Mouse (Mus musculus) forebrain, embryonic 13.5 days (tissue): ENCODE data around the gene Noct. TPM values are rescaled to one million over a fixed set of nuclear protein-coding genes. Genes with fewer than 3 reads are reported as not detected.

Experiments
- ATAC-seq: fragments of 200-750 bp; cut with Nextera tagmentation; 2 replicates; pipeline ENCODE4 v1.8.0; 2017
- H3K27ac ChIP-seq: fragments of 300-500 bp; sonication (generic); 2 replicates; pipeline ENCODE4 v1.5.1; 2015; ENCODE audit warnings: inconsistent platforms, mild to moderate bottlenecking, moderate library complexity
- H3K27me3 ChIP-seq: fragments of 300-500 bp; sonication (generic); 2 replicates; pipeline ENCODE4 v1.6.1; 2015; ENCODE audit warnings: mild to moderate bottlenecking, inconsistent platforms
- H3K36me3 ChIP-seq: fragments of 300-500 bp; sonication (generic); 2 replicates; pipeline ENCODE4 v1.6.1; 2015; ENCODE audit warnings: mild to moderate bottlenecking, inconsistent platforms; ENCODE audit not compliant: poor library complexity, severe bottlenecking
- H3K4me1 ChIP-seq: fragments of 300-500 bp; sonication (generic); 2 replicates; pipeline ENCODE4 v1.6.1; 2015; ENCODE audit warnings: inconsistent platforms
- H3K4me2 ChIP-seq: fragments of 300-500 bp; sonication (generic); 2 replicates; pipeline ENCODE4 v1.6.1; 2015; ENCODE audit warnings: inconsistent platforms, mild to moderate bottlenecking, moderate library complexity
- H3K4me3 ChIP-seq: fragments of 300-500 bp; sonication (generic); 2 replicates; pipeline ENCODE4 v1.5.1; 2015; ENCODE audit warnings: mild to moderate bottlenecking, inconsistent platforms
- H3K9ac ChIP-seq: fragments of 300-500 bp; sonication (generic); 2 replicates; pipeline ENCODE4 v1.6.1; 2015; ENCODE audit warnings: mild to moderate bottlenecking, inconsistent platforms
- H3K9me3 ChIP-seq: fragments of 300-500 bp; sonication (generic); replicated peaks from 2 replicates; pipeline ENCODE4 v1.6.1; 2016; ENCODE audit warnings: inconsistent platforms
- WGBS: fragments of 180-500 bp; shearing (Covaris S2); methylation state at CpG from one replicate; pipeline ENCODE4 v1.1.7; 2015; 5-methylcytosine and 5-hydroxymethylcytosine counted together
- polyA plus RNA-seq: library from polyadenylated mRNA; unstranded; fragments of >200 nt; fragmentation: Nextera tagmentation; extraction: Ambion mirVana; gene quantifications from 2 replicates; pipeline ENCODE4 v1.2.1, GENCODE M21; 2015

Gene Noct
- polyA plus RNA-seq, 1 experiment from 2014 or later = 13.4 TPM

GRCm38 (mm10) chr3:51256450-51256849 lies 32.2 kb downstream of the Noct start:
- 90% methylated on average over 12 of the region's 12 CpGs for WGBS
- no peaks in the 10 kb centered on the region for H3K4me1 ChIP-seq
- no peaks in the 10 kb centered on the region for H3K9me3 ChIP-seq
- H3K9ac ChIP-seq = no peak overlapping the region
- no peak overlapping the region for H3K27ac ChIP-seq
- no peak for ATAC-seq
- no peaks in the 10 kb centered on the region for H3K27me3 ChIP-seq
- H3K4me2 ChIP-seq = no peak overlapping the region
- H3K36me3 ChIP-seq = peaks cover 90% of the 10 kb centered on the region
- no peak overlapping the region for H3K4me3 ChIP-seq

- H3K4me3 ChIP-seq = no peak overlapping the region
- no peak for ATAC-seq
- no peak overlapping the region for H3K9ac ChIP-seq
- no peak overlapping the region for H3K27ac ChIP-seq
- no peaks in the 10 kb centered on the region for H3K9me3 ChIP-seq
- peaks cover 91% of the 10 kb centered on the region for H3K36me3 ChIP-seq
- H3K27me3 ChIP-seq = no peaks in the 10 kb centered on the region
- H3K4me1 ChIP-seq = no peaks in the 10 kb centered on the region
- 93% methylated on average over 5 of the region's 5 CpGs for WGBS
- H3K4me2 ChIP-seq = no peak overlapping the region
These were observed 33.8 kb downstream of the Noct start for GRCm38 (mm10) chr3:51258070-51258469.

GRCm38 (mm10) chr3:51262942-51263341 lies 38.7 kb downstream of the Noct start:
- no peak for ATAC-seq
- Histone ChIP-seq H3K4me2 (no peak overlapping the region), H3K4me1 (no peaks in the 10 kb centered on the region), H3K27ac (no peak overlapping the region), H3K9me3 (no peaks in the 10 kb centered on the region), H3K4me3 (no peak overlapping the region), H3K27me3 (no peaks in the 10 kb centered on the region), H3K9ac (no peak overlapping the region), H3K36me3 (peaks cover 75% of the 10 kb centered on the region)
- WGBS = 89% methylated on average over 7 of the region's 8 CpGs

- Histone ChIP-seq H3K4me3 (no peak overlapping the region), H3K27me3 (no peaks in the 10 kb centered on the region), H3K4me2 (no peak overlapping the region), H3K4me1 (0 out of 2 replicates have a peak, but pooled peaks cover 5% of the 10 kb centered on the region), H3K36me3 (peaks cover 24% of the 10 kb centered on the region), H3K9ac (no peak overlapping the region), H3K27ac (no peak overlapping the region), H3K9me3 (no peaks in the 10 kb centered on the region)
- WGBS = 91% methylated on average over 12 of the region's 12 CpGs
- ATAC-seq = no peak
These were observed 44.2 kb downstream of the Noct start for GRCm38 (mm10) chr3:51268434-51268833.

- H3K36me3 ChIP-seq = peaks cover 7% of the 10 kb centered on the region
- H3K9me3 ChIP-seq = no peaks in the 10 kb centered on the region
- no peak for ATAC-seq
- WGBS = 86% methylated on average over 12 of the region's 12 CpGs
- no peak overlapping the region for H3K4me2 ChIP-seq
- no peaks in the 10 kb centered on the region for H3K27me3 ChIP-seq
- H3K9ac ChIP-seq = no peak overlapping the region
- no peak overlapping the region for H3K4me3 ChIP-seq
- H3K4me1 ChIP-seq = peaks cover 11% of the 10 kb centered on the region
- no peak overlapping the region for H3K27ac ChIP-seq
These were observed 46.0 kb downstream of the Noct start for GRCm38 (mm10) chr3:51270069-51270817.

GRCm38 (mm10) chr3:51275956-51276398 lies 51.7 kb downstream of the Noct start:
- WGBS = under 1% methylated on average over 21 of the region's 33 CpGs
- ATAC-seq = peak; percentile 99
- Histone ChIP-seq H3K4me3 (peak overlapping the region; percentile 97), H3K4me2 (peak overlapping the region; percentile 81), H3K4me1 (peaks cover 23% of the 10 kb centered on the region), H3K27ac (peak overlapping the region; percentile 92), H3K36me3 (no peaks in the 10 kb centered on the region), H3K9ac (peak overlapping the region; percentile 91), H3K27me3 (no peaks in the 10 kb centered on the region), H3K9me3 (no peaks in the 10 kb centered on the region)

GRCm38 (mm10) chr3:51276421-51277111 lies 52.3 kb downstream of the Noct start:
- peaks cover 23% of the 10 kb centered on the region for H3K4me1 ChIP-seq
- peak overlapping the region; percentile 81 for H3K4me2 ChIP-seq
- H3K36me3 ChIP-seq = no peaks in the 10 kb centered on the region
- H3K4me3 ChIP-seq = peak overlapping the region; percentile 97
- H3K9me3 ChIP-seq = no peaks in the 10 kb centered on the region
- H3K27me3 ChIP-seq = no peaks in the 10 kb centered on the region
- 1% methylated on average over 73 of the region's 93 CpGs for WGBS
- peak; percentile 25 for ATAC-seq
- H3K27ac ChIP-seq = peak overlapping the region; percentile 92
- H3K9ac ChIP-seq = peak overlapping the region; percentile 91

GRCm38 (mm10) chr3:51277201-51278150 lies 53.2 kb downstream of the Noct start:
- peak overlapping the region; percentile 81 for H3K4me2 ChIP-seq
- no peaks in the 10 kb centered on the region for H3K9me3 ChIP-seq
- H3K4me1 ChIP-seq = peaks cover 23% of the 10 kb centered on the region
- peak overlapping the region; percentile 91 for H3K9ac ChIP-seq
- WGBS = under 1% methylated on average over 72 of the region's 75 CpGs
- peak overlapping the region; percentile 92 for H3K27ac ChIP-seq
- no peaks in the 10 kb centered on the region for H3K27me3 ChIP-seq
- peak overlapping the region; percentile 97 for H3K4me3 ChIP-seq
- peak; percentile 62 for ATAC-seq
- no peaks in the 10 kb centered on the region for H3K36me3 ChIP-seq

GRCm38 (mm10) chr3:51278433-51278832 lies 54.2 kb downstream of the Noct start:
- no peak for ATAC-seq
- H3K4me1 ChIP-seq = peaks cover 23% of the 10 kb centered on the region
- H3K9ac ChIP-seq = no peak overlapping the region
- whole genome bisulfite sequencing = 79% methylated on average over 4 of the region's 4 CpGs
- no peak overlapping the region for H3K27ac ChIP-seq
- no peaks in the 10 kb centered on the region for H3K36me3 ChIP-seq
- no peak overlapping the region for H3K4me3 ChIP-seq
- H3K27me3 ChIP-seq = no peaks in the 10 kb centered on the region
- H3K4me2 ChIP-seq = no peak overlapping the region
- no peaks in the 10 kb centered on the region for H3K9me3 ChIP-seq

GRCm38 (mm10) chr3:51281727-51282126 lies 57.5 kb downstream of the Noct start:
- ATAC-seq = no peak
- WGBS = 95% methylated on average over 4 of the region's 4 CpGs
- H3K4me1 ChIP-seq = peaks cover 12% of the 10 kb centered on the region
- H3K36me3 ChIP-seq = peaks cover 15% of the 10 kb centered on the region; the same call in 1 of the 2 replicates
- H3K9ac ChIP-seq = no peak overlapping the region
- H3K4me2 ChIP-seq = no peak overlapping the region
- no peak overlapping the region for H3K27ac ChIP-seq
- no peaks in the 10 kb centered on the region for H3K27me3 ChIP-seq
- no peak overlapping the region for H3K4me3 ChIP-seq
- H3K9me3 ChIP-seq = no peaks in the 10 kb centered on the region

- Histone ChIP-seq H3K9me3 (no peaks in the 10 kb centered on the region), H3K9ac (no peak overlapping the region), H3K4me1 (no peaks in the 10 kb centered on the region), H3K4me3 (no peak overlapping the region), H3K4me2 (no peak overlapping the region), H3K36me3 (peaks cover 15% of the 10 kb centered on the region; the same call in 1 of the 2 replicates), H3K27me3 (no peaks in the 10 kb centered on the region), H3K27ac (no peak overlapping the region)
- no peak for ATAC-seq
- 85% methylated on average over 1 of the region's 1 CpGs for WGBS
These were observed 60.1 kb downstream of the Noct start for GRCm38 (mm10) chr3:51284375-51284774.
